Mouse (Mus musculus) lung, adult 2 months (tissue): ENCODE measurements around the gene Tcf7l1.

Source experiments
- CTCF ChIP-seq: fragments of 200-500 bp; IDR thresholded peaks from 2 replicates; pipeline ENCODE4 v1.5.1; 2011; ENCODE audit warnings: mild to moderate bottlenecking, low read length, control low read depth; ENCODE audit not compliant: insufficient read depth
- POLR2A ChIP-seq: fragments of 200-500 bp; IDR thresholded peaks from 2 replicates; pipeline ENCODE4 v1.6.1; 2011; ENCODE audit warnings: low read depth, mild to moderate bottlenecking, control low read depth, low read length, borderline replicate concordance; ENCODE audit errors: extremely low read depth

DNA sequence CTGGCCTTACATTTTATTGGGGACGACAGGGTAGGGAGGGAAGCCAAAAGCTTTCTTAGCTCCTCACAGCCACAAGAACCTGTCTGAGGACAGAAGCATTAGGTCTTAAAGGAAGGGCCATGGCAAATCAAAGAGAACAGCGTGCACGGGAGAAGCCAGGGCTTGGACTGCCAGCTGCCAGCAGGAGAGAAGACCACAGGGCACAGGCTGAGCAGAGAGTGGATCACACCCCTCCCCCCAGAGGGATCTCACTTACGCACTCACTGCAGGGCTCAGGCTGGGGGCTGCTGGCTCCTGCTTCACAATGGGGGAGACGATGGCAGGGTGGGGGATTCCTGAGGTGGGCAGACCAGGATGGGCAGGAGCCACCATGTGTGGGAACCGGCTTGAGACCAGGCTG, 157.4 kb downstream of the Tcf7l1 start:
- TF ChIP-seq CTCF = no peak
- no peak for TF ChIP-seq POLR2A
